Mouse (Mus musculus): ENCODE data around the gene Rhebl1. TPM values are rescaled to one million over a fixed set of nuclear protein-coding genes. Genes with fewer than 3 reads are reported as not detected.
"Not testable (repeated sequence)": the region's sequence is repeated elsewhere in the genome, so short reads cannot be mapped to it uniquely, and the experiment has no call there.

The Rhebl1 gene
- total RNA-seq (2021): 10 to 100 TPM; 11.8 to 12.1 TPM
- long read RNA-seq, experiment 1, partial matches to known transcripts: 9 of 10 reads
- long read RNA-seq, experiment 1, other reads (novel, unspliced or antisense): 0 of 10 reads
- long read RNA-seq, experiment 2, partial matches to known transcripts: 7 of 12 reads
- long read RNA-seq, experiment 2, other reads (novel, unspliced or antisense): 3 of 12 reads

GRCm38 (mm10) chr15:98893940-98894745 lies at the start of gene Rhebl1:
Rhebl1 (minus strand) TSS chr15:98894540.
- intact Hi-C loops (cut with DNase I): loop anchor here (10.0 kb wide), 1 partner anchor 311 kb away; no protein-coding TSS in a partner anchor
- Histone ChIP-seq H3K27ac (no peak within 1 kb of the TSS), H3K4me3 (peak within 1 kb of the TSS; percentile 46)
- no peak for TF ChIP-seq CTCF (IDR thresholded peaks at IDR 0.05)
- peak; percentile 41 to 63 for DNase-seq (ENCODE audit: extremely low spot score in 1 of 2, low spot score in 2 of 2)

- intact Hi-C loops (cut with DNase I): no loop called here
- no peak for TF ChIP-seq CTCF (IDR thresholded peaks at IDR 0.05)
- no peak overlapping the region for H3K27ac ChIP-seq
- no peak overlapping the region for H3K4me3 ChIP-seq
- no peak for DNase-seq (ENCODE audit: extremely low spot score in 1 of 2, low spot score in 2 of 2)
Observed at GRCm38 (mm10) chr15:98943133-98943532, 48.8 kb upstream of the Rhebl1 start.

- H3K27ac ChIP-seq: no peak overlapping the region
- intact Hi-C loops (cut with DNase I): no loop called here
- TF ChIP-seq CTCF (IDR thresholded peaks at IDR 0.05): no peak
Observed at GRCm38 (mm10) chr15:98942081-98942480, 47.7 kb upstream of the Rhebl1 start.

DNA sequence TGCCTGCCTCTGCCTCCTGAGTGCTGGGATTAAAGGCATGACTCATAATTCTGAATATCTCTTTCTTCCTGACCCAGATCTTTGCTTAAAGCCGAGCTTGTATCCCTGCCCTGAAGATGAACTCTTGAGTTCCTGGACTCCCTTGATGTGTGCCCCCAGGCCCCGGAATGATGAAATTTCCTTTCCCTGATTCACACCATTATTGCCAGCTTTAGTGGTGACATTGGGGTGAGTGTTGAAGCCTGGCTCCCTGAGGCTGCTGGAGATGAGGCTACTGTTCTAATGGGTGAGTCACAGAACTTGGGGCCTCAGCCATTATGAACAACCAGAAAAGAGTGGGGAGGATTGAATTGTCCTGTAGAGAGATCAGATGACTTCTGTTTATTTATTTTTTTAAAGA lies 47.2 kb upstream of the Rhebl1 start:
- H3K27ac ChIP-seq: no peak overlapping the region
- intact Hi-C loops (cut with DNase I): no loop called here
- no peak overlapping the region for H3K4me3 ChIP-seq
- DNase-seq (ENCODE audit: extremely low spot score in 1 of 2, low spot score in 2 of 2): no peak
- no peak for TF ChIP-seq CTCF (IDR thresholded peaks at IDR 0.05)

More at GRCm38 (mm10) chr15:98942081-98942480, 47.7 kb upstream of the Rhebl1 start:
- DNase-seq (ENCODE audit: extremely low spot score in 1 of 2, low spot score in 2 of 2): no peak
- no peak overlapping the region for H3K4me3 ChIP-seq

DNA sequence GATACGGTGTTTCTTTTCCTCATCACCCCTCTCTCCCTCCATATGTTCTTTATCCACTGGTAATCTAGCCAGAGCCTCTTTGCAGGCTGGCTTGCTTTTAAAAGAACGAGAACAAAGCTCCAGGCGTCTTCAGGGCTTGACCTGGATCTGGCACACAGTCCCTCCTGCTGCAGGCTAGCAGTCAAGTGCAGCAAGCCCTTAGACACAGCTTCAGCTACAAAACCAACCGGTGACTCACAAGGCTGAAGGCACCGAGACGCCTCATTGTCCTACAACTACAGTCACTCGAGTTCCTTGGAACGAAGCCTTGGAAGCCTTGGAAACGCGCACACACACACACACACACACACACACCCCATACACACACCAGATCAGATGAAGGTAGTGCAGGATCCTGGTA lies 46.5 kb upstream of the Rhebl1 start:
- no peak for DNase-seq (ENCODE audit: extremely low spot score in 1 of 2, low spot score in 2 of 2)
- intact Hi-C loops (cut with DNase I): no loop called here
- TF ChIP-seq CTCF (IDR thresholded peaks at IDR 0.05): no peak
- no peak overlapping the region for H3K4me3 ChIP-seq
- H3K27ac ChIP-seq: no peak overlapping the region

DNA sequence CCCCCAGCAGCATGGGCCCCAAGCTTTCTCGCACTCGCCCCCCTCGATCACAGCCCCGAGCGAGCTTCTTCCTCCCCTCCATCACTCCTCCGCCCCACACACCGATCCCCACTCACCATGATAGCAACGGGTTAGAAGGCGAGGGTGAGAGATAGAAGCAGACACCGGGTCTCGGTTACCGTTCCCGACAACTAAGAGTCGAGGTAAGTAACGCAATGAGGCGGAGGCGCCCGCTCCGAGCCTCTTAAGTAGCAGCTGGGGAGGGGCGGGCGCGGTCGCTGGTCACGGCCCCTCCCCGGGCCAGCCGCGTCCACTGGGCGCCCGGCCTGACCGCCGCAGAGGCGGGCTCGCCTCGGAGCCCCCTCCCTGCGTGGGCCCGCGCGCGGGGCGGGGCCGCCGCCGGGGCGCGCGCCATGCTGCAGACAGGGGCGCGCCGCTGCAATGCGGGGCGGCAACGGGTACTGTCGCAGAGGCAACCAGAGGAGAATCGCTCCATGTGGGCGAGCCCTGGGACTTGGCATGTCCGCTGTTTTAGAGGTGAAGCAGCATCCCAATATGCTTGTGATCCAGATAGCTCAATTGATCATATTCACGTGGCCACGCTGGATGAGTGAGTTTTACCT lies 40.0 kb upstream of the Rhebl1 start, which contains the start of gene Tuba1b:
TSS of gene Tuba1b (minus strand) at position 349 of the 623 bp plus-strand sequence.
- DNase-seq (ENCODE audit: extremely low spot score in 1 of 2, low spot score in 2 of 2): peak; percentile 91
- TF ChIP-seq CTCF (IDR thresholded peaks at IDR 0.05): peak; percentile 9; the same call in 1 of the 2 replicates
- H3K27ac ChIP-seq: peak within 1 kb of the TSS; percentile 98
- peak within 1 kb of the TSS; percentile 86 for H3K4me3 ChIP-seq
- intact Hi-C loops (cut with DNase I): loop anchor here (1.0 kb wide), 2 partner anchors 19 to 59 kb away; partner anchors contain the start of genes Gm49450 and Tuba1a

- no peak for TF ChIP-seq CTCF (IDR thresholded peaks at IDR 0.05)
- peak; percentile 95 to 97 for DNase-seq (ENCODE audit: extremely low spot score in 1 of 2, low spot score in 2 of 2)
- intact Hi-C loops (cut with DNase I): loop anchor here (1.0 kb wide), 2 partner anchors 19 to 59 kb away; partner anchors contain the start of genes Gm49450 and Tuba1a
- Histone ChIP-seq H3K4me3 (peak overlapping the region; percentile 86), H3K27ac (peak overlapping the region; percentile 98)
Observed at GRCm38 (mm10) chr15:98933833-98934216, 39.5 kb upstream of the Rhebl1 start.

DNA sequence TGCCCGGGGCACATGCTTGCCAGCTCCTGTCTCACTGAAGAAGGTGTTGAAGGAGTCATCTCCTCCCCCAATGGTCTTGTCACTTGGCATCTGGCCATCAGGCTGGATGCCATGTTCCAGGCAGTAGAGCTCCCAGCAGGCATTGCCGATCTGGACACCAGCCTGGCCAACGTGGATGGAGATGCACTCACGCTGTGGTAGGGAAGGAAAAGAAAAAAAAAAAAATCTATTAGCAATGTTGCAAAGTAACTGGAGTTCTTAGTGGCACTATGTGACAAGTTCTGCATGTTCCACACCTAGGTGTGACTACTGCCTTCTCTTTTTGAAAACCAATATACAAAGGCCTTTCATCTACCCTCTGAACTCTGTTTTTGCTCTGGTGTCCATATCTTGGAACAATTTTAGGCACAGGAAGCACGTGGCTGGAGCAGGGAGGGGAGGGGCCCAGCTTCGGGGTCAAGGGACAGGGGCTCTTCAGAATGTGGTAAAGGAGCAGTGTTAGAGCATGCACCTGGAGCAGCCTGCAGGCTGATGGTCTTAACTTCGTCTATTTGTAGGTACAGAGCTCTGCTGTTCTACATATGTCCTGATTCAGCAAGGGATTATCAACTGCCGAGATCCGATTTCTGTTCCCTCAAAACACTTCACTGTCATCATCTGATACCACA lies 38.8 kb upstream of the Rhebl1 start:
- peak overlapping the region; percentile 86 for H3K4me3 ChIP-seq
- H3K27ac ChIP-seq: peak overlapping the region; percentile 98
- DNase-seq (ENCODE audit: extremely low spot score in 1 of 2, low spot score in 2 of 2); intact Hi-C loops (cut with DNase I): not testable (repeated sequence)

DNA sequence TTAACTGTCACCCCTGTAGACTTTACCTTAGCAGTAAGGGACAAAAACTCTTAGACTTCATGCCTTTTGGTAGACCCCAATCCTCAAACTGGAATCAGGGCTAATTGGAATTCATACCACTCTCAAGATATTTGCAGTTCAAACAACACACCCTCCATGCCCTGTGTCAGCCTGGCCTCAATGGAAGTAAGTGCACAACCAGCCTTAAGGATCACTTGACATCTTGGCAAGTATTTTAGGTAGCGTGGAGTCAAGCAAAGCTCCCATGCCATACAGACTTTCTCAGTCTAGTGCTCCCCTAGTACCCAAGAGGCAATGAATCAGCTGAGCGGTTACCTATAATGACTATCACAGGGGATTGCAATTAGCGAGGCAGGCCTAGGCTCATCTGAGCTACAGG lies 36.7 kb upstream of the Rhebl1 start:
- DNase-seq (ENCODE audit: extremely low spot score in 1 of 2, low spot score in 2 of 2): no peak
- TF ChIP-seq CTCF (IDR thresholded peaks at IDR 0.05): no peak
- intact Hi-C loops (cut with DNase I): no loop called here
- H3K4me3 ChIP-seq: 0 out of 2 replicates have a peak overlapping the region, but pooled peaks have one; percentile 13
- no peak overlapping the region for H3K27ac ChIP-seq

DNA sequence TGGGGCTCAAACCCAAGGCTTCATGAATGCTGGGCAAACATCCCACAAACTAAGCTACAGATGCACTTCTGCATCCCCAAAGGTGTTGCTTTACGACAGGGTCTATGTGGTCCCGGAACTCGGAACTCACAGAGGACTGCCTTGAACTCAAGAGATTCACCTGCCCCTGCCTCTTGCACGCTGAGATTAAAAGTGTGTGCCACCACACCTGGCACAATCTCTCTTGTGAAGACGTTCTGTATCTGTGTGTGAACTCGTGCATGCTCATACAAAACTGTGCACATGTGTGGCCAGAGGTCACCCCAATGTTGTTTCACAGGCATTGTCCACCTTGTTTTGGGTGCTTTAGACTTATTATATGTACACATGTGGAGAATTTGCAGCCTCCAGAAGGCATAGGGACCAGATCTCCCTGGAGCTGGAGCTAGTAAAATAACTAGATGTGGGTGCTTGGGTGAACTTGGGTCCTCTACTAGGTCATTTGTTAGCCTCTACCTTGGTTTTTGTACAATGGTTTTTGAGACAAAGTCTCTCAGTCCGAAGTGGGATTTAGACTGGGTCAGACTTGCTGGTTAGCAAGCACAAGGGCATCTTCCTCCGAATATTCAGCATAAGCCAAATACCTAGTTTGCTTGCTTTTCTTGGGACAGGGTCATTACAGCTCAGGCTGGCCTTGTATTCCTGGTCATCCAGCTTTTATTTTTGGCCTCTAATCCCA lies 35.8 kb upstream of the Rhebl1 start:
- intact Hi-C loops (cut with DNase I): no loop called here
- no peak for TF ChIP-seq CTCF (IDR thresholded peaks at IDR 0.05)
- Histone ChIP-seq H3K27ac (no peak overlapping the region), H3K4me3 (no peak overlapping the region)
- DNase-seq (ENCODE audit: extremely low spot score in 1 of 2, low spot score in 2 of 2): no peak
